Mouse (Mus musculus) kidney, adult 8-10 months (tissue): ENCODE data around the gene Rcn3.
"Not testable (repeated sequence)": the region's sequence is repeated elsewhere in the genome, so short reads cannot be mapped to it uniquely, and the experiment has no call there.

ENCODE experiments used
- DNase-seq, 2 experiments: peaks; one replicate each; pipeline ENCODE4 v3.0.0; 2022

Rcn3 gene

GRCm38 (mm10) chr7:45092048-45092447 is at the start of gene Rcn3:
Rcn3 (minus strand) TSS chr7:45092221.
- DNase-seq = peak; percentile 56 to 57

GRCm38 (mm10) chr7:45141319-45141718 is 49.3 kb upstream of the Rcn3 start:
- no peak for DNase-seq

DNA sequence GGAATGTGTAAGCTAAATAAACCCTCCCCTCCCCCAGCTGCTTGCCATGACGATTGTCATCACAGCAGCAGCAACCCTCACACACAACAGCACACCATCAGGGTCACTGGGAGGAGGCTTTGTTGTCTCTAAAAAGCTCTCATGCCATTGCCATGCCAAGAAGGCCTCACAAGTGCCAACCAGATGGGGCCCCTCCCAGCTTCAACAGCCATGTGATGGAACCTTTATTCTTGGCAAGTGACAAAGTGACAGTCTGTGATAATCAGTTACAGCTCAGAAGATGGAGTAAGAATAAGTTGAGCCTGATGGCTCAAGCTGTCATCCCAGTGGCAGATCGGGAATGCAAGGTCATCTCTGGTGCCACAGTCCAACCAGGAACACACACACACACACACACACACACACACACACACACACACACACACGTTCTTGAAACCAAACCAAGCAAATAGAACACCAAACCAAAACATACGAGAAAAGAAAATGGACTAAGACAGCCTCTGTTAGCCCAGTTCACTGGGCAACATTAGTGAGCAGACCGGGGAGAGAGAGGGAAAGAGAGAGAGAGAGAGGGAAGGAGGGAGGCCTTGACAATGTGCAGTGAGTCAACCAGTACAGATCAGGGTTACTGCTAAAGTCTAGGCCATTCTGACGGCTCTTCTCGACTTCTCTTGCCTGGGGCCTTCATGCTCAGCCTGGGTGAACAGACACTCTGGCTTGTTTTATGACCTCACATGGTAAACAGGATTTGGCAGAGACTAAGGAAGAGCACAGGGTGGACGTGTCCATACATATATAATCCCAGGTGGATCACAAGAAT is 48.1 kb upstream of the Rcn3 start:
- no peak for DNase-seq

- no peak for DNase-seq
Observed at GRCm38 (mm10) chr7:45138403-45138802, 46.4 kb upstream of the Rcn3 start.

- no peak for DNase-seq
Observed at GRCm38 (mm10) chr7:45137171-45138006, 45.4 kb upstream of the Rcn3 start.

GRCm38 (mm10) chr7:45135993-45136567 is 44.1 kb upstream of the Rcn3 start, which contains the start of the genes Gm45713 and Flt3l:
Gm45713 (minus strand) TSS chr7:45136231.
Flt3l (minus strand) TSS chr7:45136432.
- peak; percentile 91 to 93 for DNase-seq

GRCm38 (mm10) chr7:45135370-45135769 is 43.3 kb upstream of the Rcn3 start:
- DNase-seq = no peak

GRCm38 (mm10) chr7:45134544-45135026 is 42.6 kb upstream of the Rcn3 start:
- DNase-seq = no peak

GRCm38 (mm10) chr7:45133446-45134159 is 41.6 kb upstream of the Rcn3 start:
- no peak for DNase-seq

GRCm38 (mm10) chr7:45131850-45132249 is 39.8 kb upstream of the Rcn3 start:
- DNase-seq = no peak

DNA sequence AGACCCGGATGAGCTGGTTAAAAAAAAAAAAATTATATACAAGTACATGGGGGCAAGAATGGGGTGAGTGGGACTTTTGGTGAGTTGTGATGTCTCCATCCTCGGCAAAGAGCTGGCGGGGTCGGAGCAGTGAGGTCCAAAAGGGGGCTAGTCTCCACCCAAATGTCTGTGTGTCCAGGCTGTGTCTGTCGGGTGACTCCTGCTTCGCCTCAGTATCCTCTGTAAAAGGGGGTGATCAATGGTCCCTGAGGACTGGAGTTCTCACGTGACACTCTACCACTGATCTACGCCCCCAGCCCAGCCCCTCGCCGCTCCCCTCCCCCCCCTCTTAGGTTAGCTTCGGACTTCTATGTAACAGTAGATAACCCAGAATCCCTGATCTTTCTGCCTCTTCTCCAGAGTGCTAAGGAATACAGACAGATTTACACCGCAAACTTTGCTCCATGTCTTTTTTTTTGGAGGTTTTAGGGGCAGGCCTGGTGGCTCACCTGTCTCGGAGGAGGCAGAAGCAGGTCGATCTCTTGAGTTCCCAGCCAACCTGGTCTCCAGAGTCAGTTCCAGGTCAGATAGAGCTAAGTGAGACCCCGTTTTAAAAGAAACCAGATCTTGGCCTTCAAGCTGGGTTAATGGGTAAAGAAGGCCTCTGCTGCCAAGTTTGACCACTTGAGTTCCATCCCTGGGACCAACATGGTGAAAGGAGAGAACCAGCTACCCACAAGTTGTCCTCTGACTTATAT is 37.9 kb upstream of the Rcn3 start:
- no peak for DNase-seq

GRCm38 (mm10) chr7:45129318-45129717 is 37.3 kb upstream of the Rcn3 start:
- peak in 1 of 2 experiments; percentile 45 for DNase-seq

DNA sequence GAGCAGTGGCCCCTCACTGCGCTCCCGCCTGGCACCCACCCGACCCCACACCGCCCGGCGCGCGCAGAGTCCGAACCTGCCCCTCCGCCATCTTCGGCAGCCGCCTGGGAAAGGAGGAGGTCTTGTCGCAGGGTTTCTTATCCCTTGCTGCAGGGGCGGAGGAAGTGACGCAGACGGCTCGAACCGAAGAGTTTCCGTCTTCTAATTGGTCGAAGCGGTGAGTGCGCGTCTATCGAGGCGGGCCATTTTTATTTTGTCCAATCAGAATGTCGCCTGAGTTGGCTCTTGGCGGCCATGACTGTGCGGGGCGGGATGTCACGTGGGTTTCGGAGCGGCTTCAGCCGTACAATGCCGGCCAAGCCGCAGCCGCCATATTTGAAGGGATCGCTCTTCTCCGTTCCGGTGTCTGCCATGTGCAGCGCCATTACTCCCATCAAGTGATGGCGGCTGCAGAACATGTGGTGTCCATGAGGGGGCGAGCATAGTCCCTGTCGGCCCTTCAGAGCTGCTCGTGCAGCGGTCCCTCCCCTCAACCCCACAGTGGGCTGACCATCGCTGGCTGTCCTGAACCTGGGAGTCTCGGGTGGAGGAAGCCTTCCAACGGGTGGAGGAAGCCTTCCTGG is 36.7 kb upstream of the Rcn3 start, which contains the start of gene Rpl13a:
Rpl13a (minus strand) TSS at position 138 of the 623 bp plus-strand sequence.
- DNase-seq = peak; percentile 99

- DNase-seq = no peak
Observed at GRCm38 (mm10) chr7:45127700-45128224, 35.7 kb upstream of the Rcn3 start.

DNA sequence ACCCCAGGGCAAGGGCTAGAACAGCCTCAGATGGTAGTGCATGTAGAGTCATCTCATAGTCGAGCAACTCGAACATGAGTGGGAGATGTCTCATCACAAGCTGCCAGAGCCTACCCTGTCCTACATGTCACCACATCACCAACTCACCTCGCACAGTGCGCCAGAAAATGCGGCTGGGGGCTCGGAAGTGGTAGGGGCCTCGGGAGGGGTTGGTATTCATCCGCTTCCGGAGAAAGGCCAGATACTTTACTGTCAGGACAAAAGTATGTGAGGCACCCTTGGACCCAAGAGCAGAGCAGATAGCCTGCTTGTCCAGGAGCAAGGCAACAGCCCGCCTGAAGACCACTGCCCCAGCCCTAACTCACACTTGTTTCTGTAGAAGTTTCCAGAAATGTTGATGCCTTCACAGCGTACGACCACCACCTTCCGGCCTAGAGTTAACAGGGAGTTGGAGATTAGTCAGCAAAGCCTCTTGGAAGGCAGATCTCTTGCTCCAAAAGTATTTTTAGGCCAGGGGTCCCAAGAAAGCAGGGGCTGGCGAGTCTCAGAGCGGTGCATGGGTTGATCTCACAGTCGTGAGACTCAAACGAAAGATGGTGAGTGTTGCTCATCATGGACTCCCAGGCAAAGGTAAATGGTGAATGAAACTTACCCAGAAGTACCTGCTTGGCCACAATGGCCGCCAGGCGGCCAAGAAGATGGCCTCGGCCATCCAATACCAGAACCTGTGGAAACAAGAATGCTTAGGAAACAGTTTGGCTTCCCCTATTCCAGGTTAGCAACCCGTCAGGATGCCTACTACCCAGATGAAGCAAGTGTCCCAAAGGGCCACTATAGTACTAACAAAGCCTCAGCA is 35.1 kb upstream of the Rcn3 start:
- no peak for DNase-seq

GRCm38 (mm10) chr7:45126147-45126843 is 34.3 kb upstream of the Rcn3 start:
- DNase-seq = no peak

- DNase-seq = not testable (repeated sequence)
Observed at GRCm38 (mm10) chr7:45125649-45126048, 33.6 kb upstream of the Rcn3 start.

DNA sequence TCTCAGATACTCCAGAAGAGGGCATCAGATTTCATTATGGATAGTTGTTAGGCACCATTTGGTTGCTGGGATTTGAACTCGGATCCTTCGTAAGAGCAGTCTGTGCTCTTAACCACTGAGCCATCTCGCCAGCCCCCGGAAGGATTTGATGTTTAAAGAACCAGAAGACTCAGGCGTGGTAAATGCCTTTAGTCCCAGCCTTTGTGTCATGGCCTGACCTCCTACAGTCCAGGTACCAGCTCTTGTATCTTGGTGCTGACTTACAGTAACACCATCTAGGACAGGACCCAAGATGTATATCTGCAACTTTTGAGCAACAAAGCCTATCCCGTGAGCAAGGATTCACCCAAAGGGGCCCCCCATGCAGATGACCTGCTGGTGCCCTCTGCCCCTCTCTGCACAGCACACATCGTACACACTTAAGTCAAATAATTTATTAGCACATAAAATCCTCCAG is 33.2 kb upstream of the Rcn3 start:
- DNase-seq = no peak
